Mouse (Mus musculus) induced T-regulatory cell, adult 2 months (primary cell): ENCODE measurements around the gene D430041D05Rik.

Experiments
- DNase-seq: peaks from one replicate; pipeline ENCODE4 v3.0.0-alpha.2; 2012; ENCODE audit warnings: low read depth

D430041D05Rik gene

GRCm38 (mm10) chr2:104337619-104338018, 73.2 kb downstream of the D430041D05Rik start:
- DNase-seq: no peak

DNA sequence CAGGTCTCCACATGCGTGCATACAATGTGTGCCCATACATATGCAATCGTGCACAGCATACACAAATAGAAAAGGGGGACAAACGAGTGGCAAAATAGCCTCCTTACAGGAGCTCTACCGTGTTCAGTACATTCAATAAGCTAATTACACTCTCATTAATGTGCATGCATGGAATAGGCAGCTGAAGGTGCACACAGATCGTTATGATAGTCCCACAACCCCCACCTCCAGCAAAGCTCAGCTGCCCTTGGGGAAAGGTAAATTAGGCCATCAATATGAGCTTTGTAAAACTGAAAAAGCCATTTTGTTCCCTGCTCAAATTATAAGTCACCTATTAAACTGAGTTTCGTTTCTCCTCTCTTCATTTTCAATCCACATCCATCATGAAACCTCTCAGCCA, 75.0 kb downstream of the D430041D05Rik start:
- no peak for DNase-seq

DNA sequence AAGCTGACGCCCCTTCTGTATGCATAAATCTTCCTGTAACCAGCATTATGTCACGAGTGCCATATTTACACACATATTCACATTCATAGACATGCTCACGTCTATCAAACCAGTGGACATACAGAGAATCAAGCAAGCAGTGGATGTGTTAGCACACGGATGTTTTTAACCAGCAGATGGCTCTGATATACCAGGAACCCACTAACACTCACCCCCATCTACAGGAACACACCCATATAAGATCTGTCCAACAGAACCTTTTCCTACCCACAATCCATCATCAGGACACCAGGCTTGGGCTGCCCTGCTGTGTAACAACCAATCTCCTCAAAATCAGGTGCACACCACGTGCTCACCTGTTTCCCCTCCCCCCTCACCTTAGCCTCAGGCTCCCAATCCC, 76.9 kb downstream of the D430041D05Rik start:
- DNase-seq: no peak

GRCm38 (mm10) chr2:104332707-104333106, 78.1 kb downstream of the D430041D05Rik start:
- no peak for DNase-seq

DNA sequence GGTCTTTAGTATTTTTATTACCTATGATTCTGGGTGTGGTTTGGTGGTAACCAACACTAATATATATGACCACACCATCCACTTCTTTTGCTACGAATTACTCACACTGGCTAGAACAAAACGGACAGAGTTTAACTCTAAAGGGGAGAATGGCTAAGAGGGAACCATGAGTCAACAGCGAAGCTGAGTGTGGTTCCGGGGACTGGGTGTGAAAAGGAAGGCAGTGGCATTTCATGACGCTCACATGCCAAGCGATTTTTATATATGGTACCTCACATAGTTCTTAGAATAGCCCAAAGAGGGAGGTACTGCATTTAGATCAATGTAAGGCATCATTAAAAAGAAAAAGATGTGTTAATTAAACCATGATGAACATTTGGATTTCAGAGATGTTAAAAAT, 79.6 kb downstream of the D430041D05Rik start:
- no peak for DNase-seq

GRCm38 (mm10) chr2:104327116-104327794, 83.6 kb downstream of the D430041D05Rik start:
- DNase-seq: no peak

DNA sequence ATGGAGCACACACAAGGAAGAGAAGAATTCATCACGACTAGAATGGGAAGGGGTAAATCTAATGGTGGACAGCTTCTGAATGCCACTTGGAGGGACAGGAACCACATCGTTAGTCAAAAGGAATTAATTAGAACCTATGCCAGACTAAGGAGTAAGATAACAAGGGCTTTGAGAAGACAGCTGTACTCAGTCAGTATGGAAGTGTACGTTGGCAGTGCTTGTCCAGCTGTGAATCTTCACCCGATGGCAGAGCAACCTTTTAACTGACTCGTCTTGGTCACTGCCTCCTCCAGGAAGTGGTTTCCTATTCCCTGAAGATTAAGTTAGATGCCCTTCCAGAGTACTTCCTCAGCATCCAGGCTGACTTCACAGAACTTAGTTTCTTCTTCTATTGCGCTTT, 87.0 kb downstream of the D430041D05Rik start:
- DNase-seq: no peak

- no peak for DNase-seq
These were observed 87.5 kb downstream of the D430041D05Rik start for GRCm38 (mm10) chr2:104323351-104323750.

- no peak for DNase-seq
These were observed 90.7 kb downstream of the D430041D05Rik start for GRCm38 (mm10) chr2:104320061-104320624.

- DNase-seq: no peak
These were observed 91.4 kb downstream of the D430041D05Rik start for GRCm38 (mm10) chr2:104319443-104319842.

DNA sequence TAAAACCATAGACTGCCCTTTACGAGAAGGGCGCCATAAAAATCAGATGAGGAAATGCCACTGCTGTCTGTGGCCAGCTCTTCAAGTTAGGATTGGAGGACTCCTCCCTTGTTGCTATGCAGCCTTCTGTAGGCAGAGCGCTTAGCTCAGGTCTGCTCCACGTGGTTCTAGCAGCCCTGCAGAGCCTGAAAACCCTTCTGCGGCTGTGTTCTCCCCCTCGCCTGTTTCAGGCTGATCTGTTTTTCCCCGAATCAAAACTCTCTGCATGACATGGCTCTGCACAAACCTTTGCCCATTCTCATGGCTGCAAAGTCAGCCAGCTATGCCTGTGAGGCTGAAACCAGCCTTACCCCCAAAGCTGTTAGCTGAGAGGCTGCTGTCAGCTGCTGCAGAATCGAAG, 91.9 kb downstream of the D430041D05Rik start:
- no peak for DNase-seq

DNA sequence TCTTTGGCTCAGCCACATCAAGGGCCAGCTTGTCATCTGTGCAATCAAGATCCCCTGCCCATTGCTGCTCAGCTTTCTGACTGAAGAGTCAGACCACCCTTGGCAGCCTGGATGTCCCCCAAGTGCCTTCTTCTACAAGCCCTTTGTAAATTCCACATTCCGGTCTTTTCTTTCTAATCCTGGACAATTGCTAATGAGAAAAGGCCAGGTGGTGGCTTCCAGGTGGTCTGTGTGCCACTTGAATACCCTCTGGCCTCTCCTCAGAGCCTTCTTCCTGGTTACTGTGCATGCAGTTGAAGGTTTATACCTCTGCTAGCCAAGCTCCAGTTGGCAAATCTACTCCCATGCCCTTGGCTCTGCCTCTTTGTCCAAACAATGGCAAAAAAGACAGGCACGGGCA, 92.6 kb downstream of the D430041D05Rik start:
- DNase-seq: no peak

DNA sequence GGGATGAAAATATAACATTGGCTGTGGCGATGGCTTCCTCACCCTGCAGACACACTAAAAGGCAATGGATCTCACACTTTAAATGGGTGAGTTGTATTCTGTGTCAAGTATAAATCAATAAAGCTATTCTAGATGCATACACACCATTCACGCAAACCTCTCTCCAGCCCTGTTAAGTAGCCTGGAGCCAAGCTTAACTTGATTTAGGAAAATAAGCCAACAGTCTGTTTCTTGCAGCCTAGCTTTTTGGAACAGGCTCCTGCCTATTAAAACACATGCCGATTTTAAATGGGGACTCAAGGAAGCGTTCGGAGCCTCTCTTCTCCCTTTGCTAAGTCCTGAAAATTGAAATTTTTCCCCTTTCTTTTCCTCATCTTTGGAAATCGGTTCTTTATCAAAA, 93.2 kb downstream of the D430041D05Rik start:
- DNase-seq: no peak

GRCm38 (mm10) chr2:104316483-104316882, 94.3 kb downstream of the D430041D05Rik start:
- no peak for DNase-seq

DNA sequence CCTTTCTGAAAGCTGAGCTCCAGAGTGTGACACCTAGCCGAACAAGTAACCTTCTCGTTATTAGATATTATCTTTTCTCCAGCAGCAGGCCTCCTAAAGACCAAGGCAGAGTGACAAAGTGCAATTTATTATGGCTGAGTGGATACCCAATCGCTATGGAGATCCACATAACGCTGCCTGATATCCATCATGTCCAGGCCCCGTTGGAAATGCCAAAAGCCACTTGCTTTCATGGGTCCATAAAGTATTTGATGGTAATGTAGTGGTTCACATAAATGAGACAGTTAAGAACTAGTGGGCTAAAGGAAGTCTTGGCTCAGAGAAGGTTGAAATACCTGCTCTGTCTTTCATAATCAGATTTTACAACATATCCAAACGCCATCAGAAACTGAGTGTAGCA, 97.6 kb downstream of the D430041D05Rik start:
- DNase-seq: no peak

DNA sequence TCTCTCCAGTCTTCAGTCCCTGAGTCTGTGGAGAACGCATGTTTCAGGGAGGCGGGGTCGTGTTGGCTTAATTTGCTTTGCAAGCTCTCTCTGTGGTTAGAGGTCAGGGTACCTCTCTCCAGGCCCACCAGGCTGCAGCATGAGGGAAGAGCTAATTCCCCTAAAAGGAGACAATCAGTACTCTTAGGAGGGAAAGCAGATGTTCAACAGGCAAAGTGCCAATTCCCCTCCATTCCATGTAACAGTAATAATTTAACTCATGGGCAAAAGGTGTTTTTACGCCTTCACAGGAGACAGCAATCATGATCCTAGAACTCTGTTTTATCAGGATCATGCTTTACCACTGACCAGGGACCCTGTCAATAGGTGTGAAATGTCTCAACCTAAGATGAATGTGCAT, 103.7 kb downstream of the D430041D05Rik start:
- no peak for DNase-seq

- no peak for DNase-seq
These were observed 105.1 kb downstream of the D430041D05Rik start for GRCm38 (mm10) chr2:104305722-104306121.

GRCm38 (mm10) chr2:104299912-104300311, 110.9 kb downstream of the D430041D05Rik start:
- no peak for DNase-seq

- peak; percentile 64 for DNase-seq
These were observed 111.7 kb downstream of the D430041D05Rik start for GRCm38 (mm10) chr2:104299160-104299559.

GRCm38 (mm10) chr2:104286821-104287220, 124.0 kb downstream of the D430041D05Rik start:
- no peak for DNase-seq

- DNase-seq: no peak
These were observed 127.3 kb downstream of the D430041D05Rik start for GRCm38 (mm10) chr2:104283401-104283955.

GRCm38 (mm10) chr2:104282835-104283234, 128.0 kb downstream of the D430041D05Rik start:
- no peak for DNase-seq

DNA sequence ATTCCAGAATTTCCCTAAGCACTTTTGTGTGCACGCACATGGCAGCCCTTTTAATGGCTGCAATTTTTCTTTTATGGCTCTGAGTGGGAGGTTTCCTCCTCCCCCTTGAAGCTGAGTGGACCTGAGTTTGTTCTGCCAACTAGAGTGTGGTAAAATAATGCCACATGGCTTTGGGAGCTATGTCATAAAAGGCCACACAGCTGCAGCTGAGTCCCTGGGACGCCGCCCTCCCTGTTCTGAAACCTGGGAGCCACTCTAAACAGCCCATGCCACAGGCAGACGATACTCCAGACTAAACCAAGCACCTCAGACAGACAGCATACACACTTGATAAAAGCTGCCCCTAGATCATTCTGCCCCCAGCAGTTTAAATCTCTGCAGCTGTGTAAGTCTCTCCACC, 143.8 kb downstream of the D430041D05Rik start:
- DNase-seq: no peak

DNA sequence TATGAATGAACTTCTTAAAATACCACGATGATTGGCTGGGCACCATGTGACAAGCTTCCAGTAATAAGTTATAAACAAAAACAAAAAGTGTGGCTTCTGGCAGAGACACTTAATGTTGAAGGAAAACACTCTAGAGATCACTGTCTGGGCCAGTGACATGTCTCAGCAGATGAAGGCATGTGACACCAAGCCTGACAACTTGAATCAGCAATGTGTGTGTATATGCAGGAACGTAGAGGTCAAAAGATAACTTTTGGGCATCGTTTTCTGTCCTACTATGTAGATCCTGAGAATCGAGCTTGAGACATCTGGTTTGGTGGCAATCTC, 149.1 kb downstream of the D430041D05Rik start:
- no peak for DNase-seq
